Mouse (Mus musculus) lung, embryonic 15.5 days (tissue): Measurements from ENCODE around the gene Alg13. TPM values are rescaled to one million over a fixed set of nuclear protein-coding genes. Genes with fewer than 3 reads are reported as not detected.
A peak's percentile ranks its signal among the peaks of the same experiment; 100 is the strongest.

Experiments
- ATAC-seq: fragments of 200-750 bp; cut with Nextera tagmentation; 2 replicates; pipeline ENCODE4 v1.8.0; 2017; ENCODE audit warnings: moderate number of reproducible peaks, borderline replicate concordance; ENCODE audit not compliant: low FRiP score, low TSS enrichment; ENCODE audit errors: extremely low read depth
- H3K27ac ChIP-seq: fragments of 300-500 bp; sonication (generic); 2 replicates; pipeline ENCODE4 v1.5.1; 2015; ENCODE audit warnings: moderate library complexity, mild to moderate bottlenecking, inconsistent platforms
- H3K27me3 ChIP-seq: fragments of 300-500 bp; sonication (generic); 2 replicates; pipeline ENCODE4 v1.6.1; 2015; ENCODE audit warnings: inconsistent platforms
- H3K36me3 ChIP-seq: fragments of 300-500 bp; sonication (generic); 2 replicates; pipeline ENCODE4 v1.6.1; 2015; ENCODE audit warnings: inconsistent platforms
- H3K4me1 ChIP-seq: fragments of 300-500 bp; sonication (generic); 2 replicates; pipeline ENCODE4 v1.6.1; 2015; ENCODE audit warnings: inconsistent platforms
- H3K4me2 ChIP-seq: fragments of 300-500 bp; sonication (generic); 2 replicates; pipeline ENCODE4 v1.6.1; 2015; ENCODE audit warnings: inconsistent platforms, mild to moderate bottlenecking, moderate library complexity
- H3K4me3 ChIP-seq: fragments of 300-500 bp; sonication (generic); 2 replicates; pipeline ENCODE4 v1.5.1; 2015; ENCODE audit warnings: mild to moderate bottlenecking, inconsistent platforms
- H3K9ac ChIP-seq: fragments of 300-500 bp; sonication (generic); 2 replicates; pipeline ENCODE4 v1.6.1; 2015; ENCODE audit warnings: inconsistent platforms
- H3K9me3 ChIP-seq: fragments of 300-500 bp; sonication (generic); 2 replicates; pipeline ENCODE4 v1.6.1; 2016; ENCODE audit warnings: inconsistent platforms
- WGBS: fragments of 180-500 bp; shearing (Covaris S2); methylation state at CpG from one replicate; pipeline ENCODE4 v1.1.7; 2015; 5-methylcytosine and 5-hydroxymethylcytosine counted together
- polyA plus RNA-seq: library from polyadenylated mRNA; unstranded; fragments of >200 nt; fragmentation: Nextera tagmentation; extraction: Ambion mirVana; gene quantifications from 2 replicates; pipeline ENCODE4 v1.2.1, GENCODE M21; 2015

The Alg13 gene
- polyA plus RNA-seq, result 17.2 and 21.3 TPM in 2 replicates

DNA sequence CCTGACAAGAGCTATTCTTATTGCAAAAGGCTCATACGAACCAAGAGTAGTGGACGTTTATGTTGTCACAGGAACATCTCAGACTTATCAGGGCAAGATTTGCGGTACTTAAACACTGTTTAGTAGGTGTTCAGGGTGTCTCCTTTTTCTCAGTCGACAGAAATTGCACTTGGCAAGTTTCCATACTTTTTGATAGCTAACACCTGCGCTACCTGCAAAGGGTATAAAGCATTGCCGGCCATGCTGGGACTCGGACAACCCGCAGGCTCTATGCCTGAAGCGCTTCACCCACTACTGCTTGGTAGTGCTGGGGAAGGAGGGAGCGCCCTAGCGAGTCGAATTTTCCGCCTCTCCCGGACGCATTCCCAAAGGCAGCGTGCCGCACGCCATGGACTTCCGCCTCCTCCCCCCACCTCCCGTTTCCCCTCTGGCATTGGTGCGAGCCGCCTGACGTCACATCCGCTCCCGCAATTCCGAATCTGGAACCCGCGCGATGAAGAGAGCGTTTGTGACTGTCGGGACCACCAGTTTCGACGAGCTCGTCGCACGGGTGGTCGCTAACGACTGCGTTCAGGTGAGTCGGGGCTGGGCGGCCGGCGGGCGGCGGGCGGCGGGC, at the start of gene Alg13:
Gene Alg13, plus strand, starts transcription at position 257 of the 616 bp plus-strand sequence.
- Histone ChIP-seq H3K27ac (peak within 1 kb of the TSS; percentile 74), H3K36me3 (no peaks in the 10 kb centered on the region), H3K4me3 (peak within 1 kb of the TSS; percentile 64), H3K9ac (peak within 1 kb of the TSS; percentile 60), H3K4me2 (peak within 1 kb of the TSS; percentile 81), H3K4me1 (no peaks in the 10 kb centered on the region), H3K27me3 (no peaks in the 10 kb centered on the region), H3K9me3 (no peaks in the 10 kb centered on the region)
- ATAC-seq, result peak; percentile 90
- 8% methylated on average over 46 of the region's 47 CpGs for WGBS

DNA sequence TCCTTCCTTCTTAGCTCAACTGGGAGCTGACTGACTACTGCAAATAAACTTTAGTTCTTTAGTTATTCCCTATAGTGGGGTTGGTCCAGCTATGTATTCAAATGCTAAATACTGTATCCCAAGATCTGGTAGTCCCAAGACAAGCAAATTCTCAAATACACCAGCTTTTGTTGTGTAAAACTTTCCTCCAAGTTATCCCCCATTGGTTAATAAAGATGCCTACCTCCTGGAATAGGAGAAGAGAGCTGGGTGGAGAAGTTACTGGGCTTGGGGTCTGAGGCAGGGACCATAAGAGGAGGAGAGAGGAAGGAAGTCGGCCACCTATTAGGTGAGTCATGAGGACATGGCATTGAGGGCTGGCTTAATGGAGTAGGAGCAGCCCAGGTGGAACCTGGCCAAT, 49.0 kb upstream of the Alg13 start:
- no peaks in the 10 kb centered on the region for H3K27me3 ChIP-seq
- no peaks in the 10 kb centered on the region for H3K9me3 ChIP-seq
- no peak overlapping the region for H3K4me3 ChIP-seq
- no peaks in the 10 kb centered on the region for H3K36me3 ChIP-seq
- no peaks in the 10 kb centered on the region for H3K4me1 ChIP-seq
- ATAC-seq, result no peak
- WGBS, result 75% methylated on average over 1 of the region's 1 CpGs
- no peak overlapping the region for H3K4me2 ChIP-seq
- no peak overlapping the region for H3K27ac ChIP-seq
- H3K9ac ChIP-seq, result no peak overlapping the region

DNA sequence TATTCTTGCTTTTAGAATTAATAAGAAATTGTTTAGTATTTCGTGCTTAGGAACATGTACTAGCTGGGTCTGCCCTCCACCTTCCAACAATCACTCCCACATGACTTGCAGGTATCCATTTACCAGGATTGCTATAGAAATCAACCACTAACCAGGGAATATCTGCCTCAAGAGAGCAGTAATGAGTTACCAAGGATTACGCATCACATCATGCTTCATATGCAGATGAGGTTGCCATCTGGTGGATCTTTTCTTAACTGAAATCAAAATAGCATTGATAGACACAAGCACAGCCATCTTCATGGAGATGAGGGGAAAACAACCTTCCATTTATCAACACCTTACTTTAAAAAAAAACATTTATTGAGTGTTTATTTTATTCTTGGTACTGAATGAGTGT, 16.1 kb upstream of the Alg13 start:
- Histone ChIP-seq H3K27ac (no peak overlapping the region), H3K36me3 (no peaks in the 10 kb centered on the region), H3K4me3 (no peak overlapping the region), H3K4me1 (no peaks in the 10 kb centered on the region), H3K9me3 (no peaks in the 10 kb centered on the region), H3K4me2 (no peak overlapping the region), H3K27me3 (no peaks in the 10 kb centered on the region), H3K9ac (no peak overlapping the region)
- no peak for ATAC-seq
- 69% methylated on average over 2 of the region's 2 CpGs for WGBS

DNA sequence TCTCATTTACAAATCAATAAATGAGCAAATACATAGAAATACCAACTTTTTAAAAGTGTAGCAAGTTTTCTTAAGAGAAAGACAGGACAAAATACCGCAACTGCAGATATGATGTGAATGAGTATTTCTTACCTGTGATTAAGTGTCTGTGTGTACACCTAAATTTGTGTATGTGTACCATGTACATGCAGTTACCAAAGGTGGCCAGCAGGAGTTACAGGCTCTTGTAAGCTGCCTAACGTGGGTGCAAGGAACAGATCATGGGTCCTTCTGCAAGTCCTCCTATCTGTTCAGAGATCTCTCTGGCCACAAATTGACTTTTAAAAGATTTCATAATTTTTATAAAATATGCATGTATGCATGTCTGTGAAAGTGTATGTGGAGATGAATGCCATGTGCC, 11.9 kb upstream of the Alg13 start:
- H3K4me2 ChIP-seq, result no peak overlapping the region
- 83% methylated on average over 2 of the region's 2 CpGs for WGBS
- H3K27ac ChIP-seq, result no peak overlapping the region
- no peaks in the 10 kb centered on the region for H3K36me3 ChIP-seq
- H3K27me3 ChIP-seq, result no peaks in the 10 kb centered on the region
- no peaks in the 10 kb centered on the region for H3K4me1 ChIP-seq
- H3K4me3 ChIP-seq, result no peak overlapping the region
- no peak for ATAC-seq
- H3K9me3 ChIP-seq, result no peaks in the 10 kb centered on the region
- H3K9ac ChIP-seq, result no peak overlapping the region

DNA sequence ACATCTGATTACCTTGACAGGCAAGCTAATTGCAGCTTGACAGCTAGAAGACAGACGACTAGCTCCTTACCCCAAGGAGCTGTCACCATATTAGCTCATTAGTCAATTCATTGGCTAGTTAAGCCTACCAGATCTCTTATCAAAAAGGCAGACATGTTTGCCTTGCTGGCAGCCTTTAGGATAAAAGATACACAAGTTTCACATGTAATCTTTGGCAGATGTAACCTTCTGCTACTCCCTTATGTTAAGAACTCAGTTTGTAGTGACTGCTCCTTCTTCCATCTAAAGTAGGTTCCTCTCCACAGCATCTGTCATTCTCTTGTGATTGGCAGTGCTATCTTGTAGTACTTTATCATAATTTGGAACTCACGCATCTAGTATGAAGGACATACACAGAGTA, 3.6 kb upstream of the Alg13 start:
- no peaks in the 10 kb centered on the region for H3K4me1 ChIP-seq
- no peak overlapping the region for H3K4me3 ChIP-seq
- 37% methylated on average over 2 of the region's 2 CpGs for WGBS
- no peak overlapping the region for H3K27ac ChIP-seq
- H3K36me3 ChIP-seq, result no peaks in the 10 kb centered on the region
- H3K4me2 ChIP-seq, result no peak overlapping the region
- no peaks in the 10 kb centered on the region for H3K9me3 ChIP-seq
- no peak for ATAC-seq
- no peak overlapping the region for H3K9ac ChIP-seq
- H3K27me3 ChIP-seq, result no peaks in the 10 kb centered on the region

DNA sequence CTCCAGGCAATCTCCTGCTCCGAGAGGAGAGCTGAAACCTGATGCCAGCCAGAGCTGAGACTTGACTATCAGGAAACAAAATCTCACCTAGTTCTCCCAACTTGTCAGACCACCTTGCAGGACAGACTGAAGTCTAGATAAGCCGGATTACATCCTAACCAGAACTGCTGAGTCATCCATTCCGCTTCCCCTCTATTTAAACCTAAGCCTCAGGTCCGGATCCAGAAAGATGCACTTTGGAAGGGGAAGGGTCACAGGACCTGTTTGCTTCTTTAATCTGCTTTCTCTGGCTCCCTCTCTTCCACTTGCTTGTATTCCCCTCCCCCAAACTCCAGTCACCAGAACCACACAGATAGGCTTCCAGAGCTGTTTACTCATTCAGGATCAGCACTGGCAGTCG, 2.6 kb upstream of the Alg13 start:
- Histone ChIP-seq H3K4me2 (no peak overlapping the region), H3K9me3 (no peaks in the 10 kb centered on the region), H3K4me1 (no peaks in the 10 kb centered on the region), H3K9ac (no peak overlapping the region), H3K36me3 (no peaks in the 10 kb centered on the region), H3K27ac (no peak overlapping the region), H3K4me3 (no peak overlapping the region), H3K27me3 (no peaks in the 10 kb centered on the region)
- no peak for ATAC-seq
- 21% methylated on average over 5 of the region's 5 CpGs for WGBS

DNA sequence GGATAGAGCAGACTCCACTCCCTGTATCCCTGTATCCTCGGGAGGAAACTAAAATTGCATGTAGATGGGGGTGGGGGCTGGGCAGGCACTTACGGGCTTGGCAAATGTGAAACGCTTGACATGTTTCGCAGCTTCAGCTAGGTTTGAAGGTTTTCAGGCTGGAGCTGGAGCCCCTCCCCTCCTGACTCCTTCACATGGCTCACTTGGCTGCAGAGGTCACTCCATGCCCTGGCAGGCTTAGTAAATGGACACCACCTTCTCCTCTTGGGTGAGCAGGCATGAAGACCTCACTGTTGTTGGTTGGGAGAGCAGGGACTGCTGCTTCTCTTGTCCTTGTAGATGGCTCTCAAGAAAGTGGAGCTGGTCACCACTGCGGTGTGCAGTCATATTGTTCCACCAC, 1.6 kb upstream of the Alg13 start:
- no peak overlapping the region for H3K4me3 ChIP-seq
- no peaks in the 10 kb centered on the region for H3K27me3 ChIP-seq
- H3K9me3 ChIP-seq, result no peaks in the 10 kb centered on the region
- ATAC-seq, result no peak
- H3K36me3 ChIP-seq, result no peaks in the 10 kb centered on the region
- H3K9ac ChIP-seq, result no peak overlapping the region
- no peaks in the 10 kb centered on the region for H3K4me1 ChIP-seq
- WGBS, result 51% methylated on average over 5 of the region's 5 CpGs
- H3K27ac ChIP-seq, result no peak overlapping the region
- H3K4me2 ChIP-seq, result no peak overlapping the region; the same call in 1 of the 2 replicates

DNA sequence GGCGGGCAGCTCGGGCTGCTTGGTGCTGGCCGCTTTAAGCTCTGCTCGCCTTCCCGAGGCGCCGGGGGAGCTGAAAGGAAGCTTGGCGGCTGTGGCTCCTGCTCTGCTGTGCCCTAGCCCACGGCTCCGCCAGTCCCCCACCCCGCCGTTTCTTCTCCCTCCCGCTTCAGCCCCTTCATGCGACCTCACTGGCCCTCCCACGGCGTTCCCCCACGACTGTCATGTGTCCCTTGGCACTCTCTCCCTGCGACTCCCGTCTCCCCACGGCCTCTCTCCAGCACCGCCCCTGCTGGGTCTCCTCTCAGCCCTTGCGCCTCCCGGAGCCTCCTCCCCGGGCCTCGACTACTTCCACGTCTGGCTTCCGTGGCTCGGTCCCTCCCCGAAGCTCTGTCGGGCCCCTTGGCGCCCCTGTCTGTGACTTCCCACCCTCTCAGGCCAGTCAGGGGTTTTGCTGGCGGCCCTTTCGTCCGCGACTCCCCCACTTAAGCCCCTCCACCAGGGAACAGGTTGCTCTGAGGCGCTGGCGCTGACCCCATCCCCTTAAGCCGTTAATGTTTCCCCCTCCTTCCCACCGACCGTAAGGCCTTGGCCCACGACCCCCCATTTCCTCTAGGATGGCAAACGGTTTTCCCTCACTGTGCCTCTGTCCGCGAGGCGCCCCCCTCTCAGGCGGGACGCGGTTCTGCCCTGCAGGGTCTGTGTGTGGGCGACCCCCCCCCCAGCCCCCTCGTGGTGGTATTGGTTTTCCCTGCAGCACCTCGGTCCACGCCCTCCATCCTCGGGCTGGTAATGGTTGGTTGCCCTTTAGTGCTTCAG, 768 bp downstream of the Alg13 start:
- H3K9ac ChIP-seq, result peak overlapping the region; percentile 60
- H3K27ac ChIP-seq, result peak overlapping the region; percentile 74
- peak overlapping the region; percentile 81 for H3K4me2 ChIP-seq
- 20% methylated on average over 45 of the region's 53 CpGs for WGBS
- peak overlapping the region; percentile 64 for H3K4me3 ChIP-seq
- peak; percentile 72 for ATAC-seq
- H3K9me3 ChIP-seq, result no peaks in the 10 kb centered on the region
- no peaks in the 10 kb centered on the region for H3K4me1 ChIP-seq
- no peaks in the 10 kb centered on the region for H3K36me3 ChIP-seq
- no peaks in the 10 kb centered on the region for H3K27me3 ChIP-seq

DNA sequence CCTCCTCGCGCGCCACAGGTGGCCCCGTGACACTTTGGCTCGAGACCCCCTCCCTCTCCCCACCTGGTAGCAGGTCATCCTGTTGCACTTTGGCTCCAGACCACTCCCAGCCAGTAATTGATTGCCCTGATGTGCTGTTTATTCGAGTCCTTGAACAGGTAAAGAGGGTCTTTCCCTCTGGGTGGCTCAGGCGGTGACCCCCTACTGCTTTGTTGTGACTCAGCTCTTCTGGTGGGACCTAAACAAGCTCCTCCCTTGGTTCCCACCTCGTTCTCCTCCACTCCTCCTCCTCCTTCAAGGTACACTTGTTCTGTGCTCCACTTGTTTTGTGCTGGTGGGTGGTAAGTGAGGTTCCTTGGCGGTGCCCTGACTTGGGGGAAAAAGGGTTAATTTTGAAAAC, 1.8 kb downstream of the Alg13 start:
- H3K36me3 ChIP-seq, result no peaks in the 10 kb centered on the region
- no peaks in the 10 kb centered on the region for H3K27me3 ChIP-seq
- WGBS, result 19% methylated on average over 9 of the region's 9 CpGs
- peak overlapping the region; percentile 64 for H3K4me3 ChIP-seq
- no peak for ATAC-seq
- no peaks in the 10 kb centered on the region for H3K4me1 ChIP-seq
- H3K4me2 ChIP-seq, result peak overlapping the region; percentile 81
- H3K27ac ChIP-seq, result no peak overlapping the region
- H3K9ac ChIP-seq, result no peak overlapping the region
- H3K9me3 ChIP-seq, result no peaks in the 10 kb centered on the region

DNA sequence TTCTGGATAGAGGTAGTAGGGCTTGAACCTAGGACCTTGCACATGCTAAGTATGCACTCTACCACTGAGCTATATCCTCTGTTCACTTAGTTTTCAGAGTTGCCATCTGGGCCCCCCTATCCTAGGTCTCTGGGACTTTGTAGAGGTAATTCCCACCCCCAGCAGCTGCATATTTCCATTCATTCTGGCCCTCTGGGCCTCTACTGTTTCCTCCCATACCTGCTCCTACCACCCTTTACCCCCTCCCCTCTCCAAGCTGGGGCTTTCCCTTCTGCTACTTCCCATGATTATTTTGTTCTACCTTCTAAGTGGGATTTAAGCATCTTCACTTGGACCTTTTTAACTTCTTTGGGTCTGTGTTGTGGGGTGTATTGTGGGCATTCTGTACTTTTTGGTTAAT, 7.8 kb downstream of the Alg13 start:
- Histone ChIP-seq H3K27me3 (no peaks in the 10 kb centered on the region), H3K4me3 (no peak overlapping the region), H3K4me2 (no peak overlapping the region), H3K4me1 (no peaks in the 10 kb centered on the region), H3K27ac (no peak overlapping the region), H3K9ac (no peak overlapping the region), H3K9me3 (no peaks in the 10 kb centered on the region), H3K36me3 (no peaks in the 10 kb centered on the region)
- no peak for ATAC-seq

DNA sequence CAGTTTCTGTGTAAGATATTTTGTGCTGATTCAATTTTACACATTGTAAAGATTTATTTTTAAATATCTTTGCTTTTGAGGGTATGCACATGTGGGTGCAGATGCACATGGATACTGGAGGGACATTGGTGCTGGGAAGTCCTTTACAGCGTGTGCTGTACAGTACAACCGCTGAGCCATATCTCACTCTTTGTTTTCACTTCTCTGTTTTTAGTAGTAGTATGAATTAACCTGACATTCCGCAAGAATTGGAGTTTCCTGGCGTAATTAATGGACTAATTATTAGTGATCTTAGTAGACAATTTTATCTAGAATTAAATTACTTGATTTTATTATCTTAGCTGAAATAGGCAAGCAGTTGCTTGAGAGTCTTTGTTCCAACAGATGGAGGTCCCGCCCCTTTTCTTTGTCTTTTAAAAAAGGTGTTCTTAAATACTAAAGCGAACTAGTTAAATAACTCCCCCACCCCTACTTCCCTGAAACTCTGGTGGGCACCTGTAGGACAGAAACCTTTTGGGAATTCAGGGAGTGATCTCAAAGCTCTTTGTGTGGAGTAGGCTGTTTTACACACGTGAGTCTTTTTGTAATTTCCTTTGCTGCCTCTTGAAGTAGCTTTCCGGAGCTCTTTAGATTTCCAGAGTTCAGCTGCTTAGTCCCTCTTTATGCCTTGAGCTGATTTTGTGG, 17.9 kb downstream of the Alg13 start:
- Histone ChIP-seq H3K9ac (no peak overlapping the region), H3K27ac (no peak overlapping the region), H3K4me1 (no peaks in the 10 kb centered on the region), H3K36me3 (no peaks in the 10 kb centered on the region), H3K4me2 (no peak overlapping the region), H3K9me3 (no peaks in the 10 kb centered on the region), H3K27me3 (no peaks in the 10 kb centered on the region), H3K4me3 (no peak overlapping the region)
- no peak for ATAC-seq
- WGBS, result 65% methylated on average over 8 of the region's 8 CpGs

DNA sequence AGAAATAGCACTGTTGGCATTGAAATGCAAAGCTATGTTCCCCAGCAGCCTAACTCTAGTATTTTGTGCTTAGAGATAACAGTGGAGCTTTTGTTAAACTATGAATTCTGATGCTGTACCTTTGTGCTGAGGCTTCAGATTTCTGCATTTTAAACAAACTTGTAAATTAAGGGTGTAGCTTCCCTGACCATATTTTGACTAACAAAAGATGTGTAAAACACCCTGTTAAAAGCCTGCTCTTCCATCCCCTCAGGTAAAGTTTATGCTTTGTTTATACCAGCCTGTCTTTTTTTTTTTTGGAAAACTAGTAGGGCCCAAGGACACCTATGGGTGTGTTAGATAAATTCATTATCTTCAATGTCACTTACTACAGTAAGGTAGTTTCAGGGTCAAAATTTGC, 20.3 kb downstream of the Alg13 start:
- no peaks in the 10 kb centered on the region for H3K27me3 ChIP-seq
- no peaks in the 10 kb centered on the region for H3K36me3 ChIP-seq
- H3K4me2 ChIP-seq, result no peak overlapping the region
- no peak for ATAC-seq
- H3K4me3 ChIP-seq, result no peak overlapping the region
- H3K9me3 ChIP-seq, result no peaks in the 10 kb centered on the region
- H3K27ac ChIP-seq, result no peak overlapping the region
- H3K9ac ChIP-seq, result no peak overlapping the region
- no peaks in the 10 kb centered on the region for H3K4me1 ChIP-seq
